Mouse (Mus musculus) kidney, adult 2 months (tissue): Measurements from ENCODE around the gene Tcf3.

Source experiments
- CTCF ChIP-seq: fragments of 200-500 bp; conservative IDR thresholded peaks from 2 replicates; pipeline ENCODE4 v1.5.1; 2011; ENCODE audit warnings: low read depth, mild to moderate bottlenecking, control low read depth, low read length, moderate library complexity, mixed read lengths; ENCODE audit not compliant: insufficient read depth, insufficient read length
- POLR2A ChIP-seq: fragments of 200-500 bp; IDR thresholded peaks from one replicate; pipeline ENCODE4 v1.6.1; 2011; ENCODE audit warnings: low read depth, low read length, control low read depth

- TF ChIP-seq POLR2A (no peak), CTCF (no peak)
These were observed 15.6 kb downstream of the Tcf3 start for GRCm38 (mm10) chr10:80417841-80418240.
